Mouse (Mus musculus) adrenal gland, adult 8-10 months (tissue): Measurements from ENCODE around the gene Wars2. TPM values are rescaled to one million over a fixed set of nuclear protein-coding genes. Genes with fewer than 3 reads are reported as not detected.

Experiments
- DNase-seq: peaks from one replicate; pipeline ENCODE4 v3.0.0; 2022
- total RNA-seq, 4 experiments: library from RNA; stranded (reverse); gene quantifications; 2 replicates each; pipeline ENCODE4 v1.2.4; 2022

Gene Wars2
- total RNA-seq, 4 experiments from 2014 or later = 12.8 to 16.4 (median 14.2) TPM

DNA sequence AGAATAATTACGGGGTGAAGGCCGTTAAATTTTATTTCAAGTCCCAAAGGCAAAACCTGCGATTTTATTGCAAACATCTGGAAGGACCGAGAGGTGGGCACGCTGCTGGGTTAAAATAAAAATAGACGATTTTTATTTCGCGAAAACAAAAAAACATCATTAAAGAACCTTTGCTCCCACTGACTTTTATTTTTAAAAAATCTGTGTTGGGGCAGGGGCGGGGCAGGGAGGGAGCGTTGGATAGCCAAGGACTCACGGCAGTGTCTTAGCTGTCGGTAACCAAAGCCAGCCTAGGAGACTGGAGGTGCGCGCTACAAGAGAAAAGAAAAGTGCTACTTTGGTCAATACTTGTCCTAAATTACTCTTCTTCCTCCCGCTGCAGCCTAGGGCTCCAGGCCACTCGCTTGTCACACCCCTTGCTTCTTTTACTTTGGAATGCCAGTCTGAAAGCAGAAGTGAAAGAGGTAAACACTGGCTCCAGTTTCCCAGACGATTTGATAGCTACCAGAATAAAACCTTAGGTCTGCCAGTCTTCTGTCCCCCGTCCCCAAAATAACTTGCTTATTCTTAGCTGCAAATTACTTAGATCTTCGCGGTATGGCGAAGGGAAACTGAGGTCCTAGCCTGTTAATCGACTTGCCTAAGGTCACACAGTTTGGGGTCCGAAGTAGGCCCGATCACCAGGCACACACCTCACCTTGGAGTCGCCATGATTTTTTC lies 108.1 kb downstream of the Wars2 start:
- no peak for DNase-seq

DNA sequence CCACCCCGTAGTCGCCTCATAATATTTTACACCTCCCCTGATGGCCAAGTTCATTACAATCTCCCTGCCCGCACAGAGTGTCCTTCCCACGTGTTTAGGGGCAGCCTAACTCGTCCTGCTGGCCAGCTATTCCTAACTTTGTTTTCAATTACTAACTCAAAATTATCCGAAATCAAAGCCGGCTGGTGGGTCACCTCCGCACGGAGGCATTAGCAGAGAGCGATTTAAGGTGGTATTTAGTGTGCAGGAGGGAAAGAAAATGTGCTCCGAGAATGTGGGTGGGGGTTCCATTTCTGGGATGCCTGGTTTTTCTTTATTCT lies 108.6 kb downstream of the Wars2 start:
- no peak for DNase-seq

DNA sequence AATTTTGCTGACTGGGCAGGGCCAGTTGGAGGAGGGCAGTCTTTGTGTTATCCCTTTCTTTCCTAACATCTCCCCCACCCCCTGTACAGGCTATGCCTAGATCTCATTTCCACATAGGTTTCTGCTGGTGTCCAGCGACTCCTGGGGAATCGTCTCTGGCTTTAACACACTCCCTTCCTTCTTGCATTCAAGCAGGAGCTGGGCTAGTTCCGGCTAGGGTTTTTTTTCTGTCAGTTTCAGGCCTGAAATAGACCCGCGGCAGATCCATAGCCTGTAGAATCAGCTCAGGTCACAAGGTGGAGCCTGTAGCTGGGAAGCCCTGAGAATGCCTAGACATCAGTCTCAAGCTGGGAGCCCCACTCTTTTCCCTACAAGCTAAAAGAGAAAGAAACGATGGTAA lies 109.0 kb downstream of the Wars2 start:
- DNase-seq = no peak

DNA sequence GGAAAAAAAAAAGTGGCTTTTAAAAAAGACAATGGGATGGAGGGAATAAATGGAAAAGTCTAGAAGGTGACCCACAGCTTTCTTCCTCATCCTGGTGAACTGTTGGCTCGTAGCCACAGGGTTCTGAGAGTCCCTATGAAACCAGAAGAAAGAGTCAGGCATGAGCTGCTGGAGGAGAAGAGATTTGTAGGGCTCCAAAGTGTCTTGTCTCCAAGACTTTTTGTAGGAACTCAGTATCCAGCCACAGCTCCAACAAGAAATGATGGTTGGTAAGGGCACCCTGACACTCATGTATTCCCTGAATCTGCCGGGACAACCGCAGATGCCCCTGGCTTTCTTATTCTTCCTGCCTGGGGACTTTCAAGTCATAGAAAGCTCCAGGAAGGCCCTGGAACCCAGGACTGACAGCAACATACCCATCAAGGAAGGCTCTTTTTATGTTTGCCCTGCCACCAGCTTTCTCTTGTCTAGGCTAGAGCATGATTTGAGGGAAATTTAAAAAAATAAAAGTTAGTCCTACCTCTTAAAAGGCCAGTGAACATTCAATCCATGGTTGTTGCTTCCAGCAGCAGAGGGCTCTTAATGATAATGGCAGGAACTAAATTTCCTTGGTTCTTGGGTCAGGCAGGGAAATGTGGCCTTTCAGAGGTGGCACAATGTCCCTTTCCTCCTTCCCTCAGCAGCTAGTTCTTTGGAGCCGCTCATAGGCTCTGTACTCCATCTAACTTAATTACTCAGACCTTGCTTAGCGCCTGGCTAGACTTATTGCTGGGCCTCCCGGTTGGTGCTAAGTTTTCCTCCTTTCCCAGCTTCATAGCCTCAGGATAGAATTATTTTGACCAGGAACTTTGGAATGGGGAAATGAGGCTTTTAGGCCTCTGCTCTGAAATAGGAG lies 110.7 kb downstream of the Wars2 start:
- DNase-seq = no peak

DNA sequence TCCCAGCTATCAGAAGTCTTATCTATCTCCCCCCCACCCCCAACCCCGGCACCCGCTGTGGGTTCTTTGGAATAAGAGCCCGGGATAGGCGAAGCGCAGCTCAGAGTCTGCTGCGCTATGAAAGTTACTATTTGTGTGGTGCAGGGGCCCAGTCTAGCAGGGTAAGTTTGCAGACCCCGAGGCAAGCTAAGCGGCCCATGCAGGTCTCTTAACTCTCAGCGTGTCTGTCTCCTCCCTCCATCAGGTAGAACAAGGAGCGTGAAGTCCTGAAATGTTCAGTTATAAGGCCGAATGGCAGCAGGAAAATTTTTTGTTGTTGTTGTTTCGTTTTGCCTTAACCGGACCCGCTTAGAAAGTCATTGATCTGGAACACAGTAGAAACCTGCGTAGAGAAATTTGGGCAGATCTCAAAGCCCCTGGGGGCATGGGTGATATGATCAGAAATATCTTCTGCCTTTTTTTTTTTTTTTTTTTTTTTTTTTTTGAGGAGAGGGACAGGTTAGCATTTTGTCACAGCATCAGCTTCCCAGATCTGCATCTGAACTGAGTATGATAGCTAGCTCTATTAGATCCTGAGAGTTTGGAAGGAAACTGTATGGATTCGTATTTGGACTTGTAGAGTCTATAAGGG lies 111.7 kb downstream of the Wars2 start:
- no peak for DNase-seq

DNA sequence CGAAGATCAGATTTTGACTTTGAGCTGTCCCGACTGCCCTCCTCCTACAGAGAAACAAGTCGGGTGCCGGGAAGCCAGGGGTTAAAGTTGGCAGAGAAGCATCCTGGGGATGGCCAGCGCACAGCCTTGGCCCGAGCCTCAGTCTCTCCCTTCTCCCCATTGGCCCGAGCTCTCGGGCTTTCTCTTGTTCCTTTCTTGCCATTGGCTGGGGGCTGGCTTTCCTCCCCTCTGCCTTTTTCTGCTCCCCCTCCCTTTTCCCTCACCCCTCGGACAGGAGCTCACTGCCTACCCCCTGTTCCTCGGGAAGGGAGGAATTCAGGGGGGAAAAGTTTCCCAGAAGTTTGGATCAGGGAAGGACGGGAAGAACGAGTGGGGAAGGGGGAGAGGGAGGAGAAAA lies 112.2 kb downstream of the Wars2 start:
- DNase-seq = no peak

DNA sequence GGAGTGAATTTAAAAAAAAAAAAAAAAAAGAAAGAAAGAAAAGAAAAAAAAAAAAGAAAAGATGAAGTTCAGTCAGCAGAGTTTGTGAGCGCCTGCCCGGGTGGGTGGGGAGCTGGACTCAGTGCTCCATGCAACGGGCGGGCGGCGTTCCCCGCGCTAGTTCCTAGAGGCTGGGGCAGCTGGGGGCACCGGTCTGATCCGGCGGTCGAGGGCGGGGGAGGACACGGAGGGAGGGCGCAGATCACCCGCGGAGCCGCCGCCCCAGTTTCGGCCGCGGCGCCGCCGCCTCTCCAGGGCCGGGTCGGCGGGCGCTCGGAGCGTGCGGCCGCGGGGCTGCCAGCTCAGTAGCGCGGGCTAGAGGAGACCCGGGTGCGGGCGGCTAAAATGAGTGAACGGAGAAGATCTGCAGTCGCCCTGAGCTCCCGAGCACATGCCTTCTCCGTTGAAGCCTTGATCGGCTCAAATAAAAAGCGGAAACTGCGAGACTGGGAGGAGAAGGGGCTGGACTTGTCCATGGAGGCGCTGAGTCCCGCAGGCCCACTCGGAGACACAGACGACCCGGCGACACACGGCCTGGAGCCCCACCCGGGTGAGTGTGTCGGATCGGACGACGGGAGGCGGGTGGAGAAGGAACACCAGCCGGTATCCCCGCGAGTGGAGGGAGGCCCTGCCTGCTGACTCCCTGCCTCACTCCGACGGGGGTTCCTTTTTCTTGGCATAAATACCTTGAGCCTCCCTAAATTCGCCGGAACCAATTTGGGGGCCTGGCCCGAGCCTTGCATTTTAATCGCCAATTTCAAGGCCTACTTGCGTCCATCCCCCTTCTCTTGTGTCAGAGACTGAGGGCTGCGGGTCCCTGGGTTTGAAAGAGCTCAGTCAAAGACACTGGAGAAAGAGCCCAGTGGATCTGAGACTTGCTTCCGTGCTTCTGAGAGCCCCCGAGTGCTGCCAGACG lies 112.9 kb downstream of the Wars2 start:
- DNase-seq = no peak

DNA sequence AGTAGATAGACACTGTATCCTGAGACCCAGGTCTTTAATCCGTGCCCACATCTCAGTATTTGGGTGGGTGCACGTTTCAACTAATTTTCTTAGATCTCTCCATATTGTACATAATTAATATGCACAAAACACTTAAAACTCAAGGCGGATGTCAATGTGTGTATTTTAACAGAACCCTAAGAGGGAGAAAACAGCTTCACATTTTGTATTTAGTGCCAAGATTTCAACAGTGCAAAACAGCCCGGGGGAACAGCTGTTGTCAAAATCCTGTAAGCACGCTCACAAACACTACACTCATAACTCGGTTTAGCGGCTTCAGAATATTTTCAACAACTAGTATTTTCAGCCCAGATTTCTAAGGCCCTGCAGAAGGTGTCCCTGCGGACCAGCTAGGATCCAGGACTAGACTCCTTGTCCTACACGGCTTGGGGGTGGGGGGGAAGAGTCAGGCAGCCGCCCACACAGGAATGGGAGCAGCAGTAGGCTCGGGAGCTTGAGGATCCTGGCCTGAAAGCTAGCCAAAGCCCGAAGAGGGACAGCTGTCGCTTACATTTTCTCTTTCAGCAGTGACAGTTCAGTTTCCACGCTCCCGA lies 113.8 kb downstream of the Wars2 start:
- no peak for DNase-seq

DNA sequence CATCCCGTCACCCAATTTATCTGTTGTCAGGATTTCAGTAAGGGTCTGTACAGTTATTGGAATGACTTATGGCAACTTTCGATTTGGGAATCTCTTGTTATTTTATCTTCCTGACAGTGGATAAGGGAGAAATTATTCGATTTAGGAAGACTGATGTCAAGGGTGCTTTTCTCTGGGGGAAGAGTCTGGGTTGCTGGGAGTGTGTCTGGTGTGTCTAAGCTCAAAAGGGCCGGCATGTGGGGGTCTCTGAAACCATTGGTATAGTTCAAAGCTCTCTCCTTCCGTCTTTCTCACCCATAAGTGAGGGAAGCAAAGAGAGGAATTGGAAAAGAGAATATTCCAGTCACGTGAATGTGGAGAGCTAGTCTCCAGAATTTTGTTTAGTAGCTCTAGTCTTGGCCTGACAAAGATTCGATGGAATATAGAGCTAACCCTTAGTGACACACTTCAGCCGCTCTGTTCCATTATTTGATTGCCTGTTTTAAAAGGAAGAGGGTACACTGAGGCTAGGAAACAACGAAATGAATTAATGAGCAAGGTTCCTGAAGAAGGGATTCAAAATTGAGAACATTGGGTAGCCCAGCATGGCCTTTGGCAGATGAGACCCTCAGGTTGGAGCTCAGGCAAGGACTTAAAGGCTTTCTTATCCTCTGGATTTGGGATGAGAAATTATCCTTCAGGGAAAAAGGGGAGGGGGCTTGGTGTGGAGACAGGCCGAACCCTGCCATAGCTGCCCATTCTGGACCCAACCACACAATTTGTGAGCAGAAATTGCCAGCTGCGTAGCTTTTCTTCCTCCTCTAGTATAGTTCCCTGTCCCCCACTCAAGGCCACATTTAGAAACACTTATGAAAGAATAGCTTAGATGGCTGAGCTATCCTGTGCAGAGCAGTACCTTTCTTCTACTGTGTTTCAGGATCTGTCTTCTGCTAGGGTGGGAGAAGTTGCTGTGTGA lies 114.8 kb downstream of the Wars2 start:
- no peak for DNase-seq

DNA sequence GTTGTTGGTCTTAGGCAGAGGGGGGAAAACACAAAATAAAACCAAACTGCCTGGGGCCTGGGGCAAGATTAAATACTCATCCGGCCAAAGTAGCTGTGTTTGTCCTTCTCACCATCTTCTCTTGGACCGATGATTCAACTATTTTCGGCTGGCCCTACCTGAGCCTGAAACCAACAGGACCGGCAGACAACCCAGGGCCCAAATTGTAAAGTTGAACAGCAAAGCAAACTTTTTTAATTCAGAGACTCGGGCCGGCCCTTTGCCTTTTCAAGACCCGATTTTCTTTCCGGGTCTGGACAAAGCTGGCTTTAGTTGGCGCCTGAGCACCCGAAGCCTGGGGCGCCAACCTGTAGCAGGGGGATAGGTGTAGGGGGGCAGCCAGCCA lies 115.5 kb downstream of the Wars2 start:
- no peak for DNase-seq

DNA sequence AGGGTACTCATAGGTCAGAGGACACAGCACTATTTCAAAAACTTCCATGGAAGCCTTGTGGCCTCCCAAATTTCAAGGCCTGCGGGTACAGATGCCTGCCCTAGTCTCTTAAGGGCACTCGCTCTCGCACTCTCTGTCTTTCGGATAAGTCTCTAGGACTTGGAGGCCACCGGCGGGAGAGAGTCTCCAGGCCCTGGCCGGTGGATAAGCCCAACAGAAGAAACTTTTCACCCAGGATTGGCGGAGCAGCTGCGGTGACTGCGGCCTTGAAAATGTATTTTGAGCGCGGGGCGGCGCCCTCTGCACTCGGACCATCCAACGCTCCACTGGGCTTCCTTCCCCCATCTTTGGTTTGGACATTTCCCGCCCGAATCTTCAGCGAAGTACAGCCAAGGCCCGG lies 115.9 kb downstream of the Wars2 start:
- DNase-seq = no peak

DNA sequence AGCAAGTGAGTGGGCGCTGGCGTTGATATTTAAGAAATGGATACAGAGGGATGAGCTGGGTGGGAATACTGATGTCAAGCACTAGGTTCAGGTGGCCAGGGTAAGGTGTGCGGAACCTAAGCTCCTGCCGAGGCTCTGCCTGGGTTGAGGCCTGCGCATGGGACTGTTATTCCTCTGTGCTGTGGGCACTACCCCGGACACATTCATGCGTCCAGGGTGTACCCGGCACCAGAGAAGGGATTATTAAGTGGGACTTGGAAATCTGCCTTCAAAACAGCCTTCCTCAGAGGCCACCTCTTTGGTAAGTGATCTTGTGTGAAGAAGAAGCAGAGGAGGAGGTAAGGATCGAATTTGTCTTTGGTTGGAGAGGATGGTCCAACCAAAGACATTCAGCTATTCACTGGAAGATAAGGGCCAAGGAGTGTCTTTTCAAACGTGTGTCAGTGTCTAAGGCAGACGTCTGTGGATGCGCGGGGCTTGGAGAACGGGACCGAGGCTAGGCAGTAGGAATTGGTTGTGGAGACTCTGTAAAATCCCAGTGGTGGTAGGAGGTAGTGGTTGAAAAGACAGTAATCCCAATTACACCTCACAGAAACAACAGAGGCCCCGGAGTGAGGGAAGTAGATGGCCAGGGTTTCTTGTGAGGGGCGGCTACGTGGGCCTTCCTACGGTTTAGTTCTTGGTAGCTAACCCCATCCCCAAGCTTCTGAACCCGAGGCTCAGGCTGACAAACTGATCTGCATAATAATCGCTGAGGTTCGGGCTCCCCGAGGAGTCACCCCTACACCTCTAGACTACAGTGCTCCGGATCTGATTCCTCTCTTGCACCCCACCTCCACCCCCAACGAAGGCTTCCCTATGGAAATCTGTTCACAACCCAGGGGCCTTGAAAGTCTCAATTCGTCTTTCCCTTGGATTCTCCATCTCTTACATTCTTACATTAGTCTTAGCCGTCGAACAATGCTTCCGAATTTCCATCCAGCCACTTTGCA lies 117.0 kb downstream of the Wars2 start:
- no peak for DNase-seq

DNA sequence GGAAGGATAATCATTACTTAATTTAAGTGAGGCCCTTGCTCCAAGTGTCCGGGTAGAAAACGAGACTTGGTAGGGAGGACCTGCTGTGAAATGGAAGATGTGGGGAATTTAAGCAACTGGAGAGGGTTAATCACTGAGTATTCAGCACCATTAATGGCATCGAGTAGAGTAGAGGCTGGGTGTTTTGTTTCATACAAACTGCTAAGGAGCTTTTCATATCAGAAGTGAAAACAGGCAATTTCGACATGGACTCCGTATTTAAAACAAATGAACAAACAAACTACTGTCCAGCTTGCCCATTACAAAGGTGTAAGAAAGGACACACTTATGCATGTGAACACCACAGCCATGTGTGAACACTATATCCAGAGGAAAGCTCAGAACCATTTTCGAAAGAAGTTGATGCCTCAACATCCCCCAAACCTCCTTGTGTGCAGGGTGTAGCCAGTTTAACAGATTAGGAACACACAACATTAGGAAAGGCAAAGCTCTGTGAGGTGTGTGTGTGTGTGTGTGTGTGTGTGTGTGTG lies 118.9 kb downstream of the Wars2 start:
- DNase-seq = no peak

DNA sequence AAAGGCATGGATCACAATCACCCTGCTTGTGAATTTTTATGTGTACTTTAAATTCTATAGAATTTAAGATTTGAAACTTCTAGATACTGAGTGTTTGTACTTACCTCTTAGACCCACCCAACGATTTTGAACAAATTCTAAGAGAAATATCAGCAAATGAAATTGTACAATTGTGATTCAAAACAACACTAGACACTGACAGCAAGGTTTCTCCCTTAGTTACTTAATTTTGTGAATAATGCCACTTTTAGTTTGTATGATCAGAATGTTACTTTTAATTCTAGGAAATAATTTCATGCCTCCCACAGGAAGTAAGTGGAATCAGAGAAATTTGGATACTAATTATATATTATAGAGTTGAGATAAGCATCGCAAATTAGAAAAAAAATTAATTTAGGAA lies 119.5 kb downstream of the Wars2 start:
- no peak for DNase-seq

DNA sequence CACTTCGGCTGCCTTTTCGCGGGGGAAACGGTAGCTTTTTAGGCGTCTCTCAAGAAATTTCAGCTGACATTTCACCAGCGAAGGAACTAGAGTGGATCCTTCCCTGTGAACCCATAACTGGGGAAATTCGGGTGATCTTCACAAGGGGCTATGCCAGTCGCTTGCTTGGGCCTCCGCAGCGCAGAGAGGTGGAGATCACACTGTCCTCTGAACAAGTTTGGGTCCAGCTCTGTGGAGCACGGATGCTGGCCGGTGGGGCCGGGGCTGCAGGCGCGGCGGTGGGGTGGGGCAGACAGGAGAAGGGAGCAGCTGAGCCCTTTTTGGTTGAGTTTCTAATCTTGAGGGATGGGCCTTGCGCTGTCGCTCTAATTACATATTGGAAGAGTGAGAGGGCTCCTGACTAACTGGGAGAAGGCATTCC lies 120.5 kb downstream of the Wars2 start:
- no peak for DNase-seq

DNA sequence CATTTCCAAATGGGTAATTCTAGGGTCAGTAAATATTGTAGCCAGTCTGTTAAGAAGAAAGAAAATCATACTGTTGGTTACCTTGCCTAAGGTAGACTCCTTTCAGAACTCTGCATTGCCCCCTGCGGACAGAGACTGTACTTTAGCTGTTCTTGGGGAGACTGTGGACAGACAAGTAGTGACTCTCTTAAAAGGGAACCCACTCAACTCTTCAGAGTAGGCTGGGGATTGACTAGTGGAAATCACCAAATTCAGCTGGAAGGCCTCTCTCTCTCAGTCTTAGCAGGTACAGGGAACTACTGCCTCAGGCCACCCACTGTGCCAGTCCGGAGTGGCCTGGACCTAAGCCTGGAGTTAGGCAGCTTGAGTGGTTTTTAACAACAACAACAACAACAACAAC lies 121.1 kb downstream of the Wars2 start:
- DNase-seq = no peak

DNA sequence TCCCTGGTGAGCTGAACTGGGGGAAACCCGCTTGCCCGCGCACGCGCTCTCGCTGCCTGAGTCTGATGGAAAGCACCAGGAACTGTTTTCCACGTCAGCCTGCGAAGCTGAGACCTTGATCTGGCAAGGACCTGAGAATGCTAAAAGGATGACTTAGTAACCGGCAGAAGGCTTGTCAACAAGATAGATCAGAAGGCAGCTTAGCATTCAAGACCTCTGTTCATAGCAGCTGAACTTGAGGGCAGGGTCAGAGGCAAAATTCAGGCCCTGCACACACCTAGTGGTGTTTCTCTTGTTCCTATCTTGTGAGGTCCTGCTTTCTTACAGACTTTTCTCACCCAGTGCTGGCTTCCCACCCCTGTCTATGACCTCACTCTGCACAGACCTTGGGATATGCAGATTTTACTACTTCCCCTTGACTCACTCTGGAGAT lies 122.6 kb downstream of the Wars2 start:
- DNase-seq = peak; percentile 31

DNA sequence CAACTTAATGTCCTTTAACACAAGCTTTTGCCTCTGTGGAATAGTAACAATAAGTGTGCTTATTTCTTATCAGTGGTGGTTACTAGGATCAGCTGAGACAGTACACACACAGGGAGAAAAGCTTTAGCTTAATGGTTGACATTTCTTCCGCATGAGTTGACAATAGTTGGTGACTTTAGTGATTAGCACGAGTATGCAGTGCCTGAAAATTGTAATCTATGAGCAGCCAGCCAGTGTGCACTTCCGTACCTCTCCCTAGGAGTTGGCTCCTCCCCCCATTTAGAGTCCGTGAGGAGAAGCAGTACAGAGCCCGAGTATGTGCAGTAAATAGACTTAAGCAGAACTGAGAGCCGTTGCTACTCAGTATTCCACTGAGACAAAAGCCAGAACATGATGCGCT lies 123.8 kb downstream of the Wars2 start:
- DNase-seq = no peak

DNA sequence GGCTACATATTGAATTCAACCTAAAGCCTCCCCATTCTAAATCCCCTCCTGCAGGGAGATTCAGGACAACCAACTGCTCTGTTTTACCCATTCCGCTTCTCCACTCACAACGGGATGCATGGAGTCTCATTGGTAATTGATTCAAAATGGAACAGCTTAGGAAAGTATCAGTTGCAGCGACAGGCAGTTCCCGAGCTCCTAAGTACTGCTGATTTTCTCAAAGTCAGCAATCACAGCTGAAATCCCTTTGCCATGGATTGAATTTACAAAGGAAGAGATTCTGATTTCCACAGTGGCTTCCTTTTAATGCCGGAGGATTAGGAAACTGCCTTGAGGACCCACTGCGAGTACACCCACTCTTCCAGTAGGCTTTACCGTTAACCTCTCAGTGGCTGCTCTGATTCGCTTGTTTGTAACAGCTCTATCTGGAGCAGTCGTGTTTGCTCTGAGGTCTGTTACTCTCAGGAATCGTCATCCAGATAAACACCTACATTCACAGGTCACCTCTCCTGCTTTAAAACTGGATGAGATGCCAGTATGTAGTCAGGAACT lies 126.0 kb downstream of the Wars2 start:
- no peak for DNase-seq
